ENCODE assay signal across 17 mouse cellular contexts in genomic region chr13:48147061-48147460, GRCm38 (mm10).
DNase-seq lines count a peak whose midpoint lies in the region; TF ChIP-seq lines count a peak whose summit lies in the region.
"Had no signal": no experiment of that assay in that cellular context is flagged by ENCODE, and none has a peak within 500 bp of the region (broad histone marks: within the 10 kb centered on the region; RNA-seq: fewer than 3 reads in every experiment).

No protein-coding gene starts in this region.

- no peak overlapping the region for H3K4me3 ChIP-seq in lung, adult 2 months (replicated peaks; ENCODE audit: extremely low read depth, low read depth, low read length)
- H3K4me3 ChIP-seq: embryonic facial prominence, embryonic 10.5 days; embryonic facial prominence, embryonic 12.5 days; forebrain, embryonic 12.5 days had no signal

- TF ChIP-seq CTCF in lung, adult 2 months (IDR thresholded peaks at IDR 0.05; ENCODE audit: insufficient read depth, low read length): no peak

- TF ChIP-seq POLR2A in lung, adult 2 months (IDR thresholded peaks at IDR 0.05; ENCODE audit: borderline replicate concordance, extremely low read depth, low read depth, low read length): no peak

- DNase-seq in heart, adult 11 months: peak; percentile 45
- DNase-seq in heart, adult 18-20 months: no peak
- peak; percentile 63 for DNase-seq in R1 (ENCODE audit: low read depth, low spot score)
- no peak for DNase-seq in testis, postnatal 10 days (ENCODE audit: low spot score)
- DNase-seq in lung, adult 2 months: no peak
- DNase-seq: adrenal gland, adult 8-10 months; adrenal gland, postnatal 14 days; adrenal gland, postnatal 36 days; cerebellum, adult 11-12 months; cerebellum, adult 2 months; cerebellum, adult 9-10 months; cerebellum, postnatal 10 days; cerebellum, postnatal 25 days; forebrain, postnatal 0 days had no signal

- 77% methylated on average over 7 of the region's 7 CpGs for WGBS in lung, adult 2 months

- H3K4me1 ChIP-seq in lung, adult 2 months (ENCODE audit: control insufficient read depth, insufficient read depth, low read length): no peaks in the 10 kb centered on the region
- H3K4me1 ChIP-seq: embryonic facial prominence, embryonic 12.5 days; forebrain, embryonic 12.5 days had no signal

Comparison
In these comparisons a context has a peak if more than half of its experiments do, and no peak if none do; other contexts are left out.
1. DNase-seq: peak in heart, adult 11 months (single experiment) and R1 (single experiment); none in heart, adult 18-20 months (0 of 2), testis, postnatal 10 days (single experiment) and lung, adult 2 months (single experiment).